Mouse (Mus musculus): Measurements from ENCODE around the gene Inpp1. TPM values are rescaled to one million over a fixed set of nuclear protein-coding genes. Genes with fewer than 3 reads are reported as not detected.

Inpp1 gene
- polyA plus RNA-seq, 1 experiment from 2014 or later, result 16.6 TPM

GRCm38 (mm10) chr1:52844354-52844753, 26.9 kb upstream of the Inpp1 start:
- Histone ChIP-seq H3K9ac (ENCODE audit: low read length) (no peak overlapping the region), H3K27me3 (replicated peaks; ENCODE audit: control insufficient read depth, insufficient read depth, low read length) (no peaks in the 10 kb centered on the region), H3K4me1 (ENCODE audit: control insufficient read depth, insufficient read depth, low read length) (peaks cover 4% of the 10 kb centered on the region; the same call in 1 of the 2 replicates), H3K9me3 (replicated peaks; ENCODE audit: control insufficient read depth, low read length) (no peaks in the 10 kb centered on the region), H3K4me3 (ENCODE audit: low read depth, low read length) (peak overlapping the region; percentile 58), H3K27ac (ENCODE audit: low read depth, low read length) (no peak overlapping the region), H3K36me3 (ENCODE audit: control insufficient read depth, insufficient read depth, low read length) (no peaks in the 10 kb centered on the region), H3K4me2 (ENCODE audit: low read length) (peak overlapping the region; percentile 71)
- ATAC-seq, result peak; percentile 32; the same call in 1 of the 2 replicates
- DNase-seq (ENCODE audit: low spot score), result peak; percentile 0
- 16% methylated on average over 3 of the region's 3 CpGs for WGBS

- H3K27me3 ChIP-seq (replicated peaks; ENCODE audit: control insufficient read depth, insufficient read depth, low read length), result no peaks in the 10 kb centered on the region
- DNase-seq (ENCODE audit: low spot score) (no peak), ATAC-seq (no peak)
- H3K4me3 ChIP-seq (ENCODE audit: low read depth, low read length), result no peak overlapping the region
- H3K9ac ChIP-seq (ENCODE audit: low read length), result no peak overlapping the region
- H3K4me2 ChIP-seq (ENCODE audit: low read length), result no peak overlapping the region
- H3K36me3 ChIP-seq (ENCODE audit: control insufficient read depth, insufficient read depth, low read length), result no peaks in the 10 kb centered on the region
- H3K27ac ChIP-seq (ENCODE audit: low read depth, low read length), result no peak overlapping the region
- WGBS, result 100% methylated on average over 3 of the region's 3 CpGs
- no peaks in the 10 kb centered on the region for H3K4me1 ChIP-seq (ENCODE audit: control insufficient read depth, insufficient read depth, low read length)
- no peaks in the 10 kb centered on the region for H3K9me3 ChIP-seq (replicated peaks; ENCODE audit: control insufficient read depth, low read length)
Measured at GRCm38 (mm10) chr1:52839099-52839498, 21.6 kb upstream of the Inpp1 start.

- DNase-seq (ENCODE audit: low spot score), result no peak
Measured at GRCm38 (mm10) chr1:52817813-52818147, 292 bp upstream of the Inpp1 start.

GRCm38 (mm10) chr1:52816232-52816891, 1.1 kb downstream of the Inpp1 start:
- peaks cover 9% of the 10 kb centered on the region; the same call in 1 of the 2 replicates for H3K4me1 ChIP-seq (ENCODE audit: control insufficient read depth, insufficient read depth, low read length)
- peak overlapping the region; percentile 81 for H3K4me2 ChIP-seq (ENCODE audit: low read length)
- H3K4me3 ChIP-seq (ENCODE audit: low read depth, low read length), result peak overlapping the region; percentile 60
- no peaks in the 10 kb centered on the region for H3K36me3 ChIP-seq (ENCODE audit: control insufficient read depth, insufficient read depth, low read length)
- ATAC-seq (peak; percentile 22), DNase-seq (ENCODE audit: low spot score) (peak; percentile 8)
- 62% methylated on average over 13 of the region's 13 CpGs for WGBS
- H3K27ac ChIP-seq (ENCODE audit: low read depth, low read length), result no peak overlapping the region; the same call in 1 of the 2 replicates
- H3K9ac ChIP-seq (ENCODE audit: low read length), result peak overlapping the region; percentile 89
- H3K27me3 ChIP-seq (replicated peaks; ENCODE audit: control insufficient read depth, insufficient read depth, low read length), result no peaks in the 10 kb centered on the region
- H3K9me3 ChIP-seq (replicated peaks; ENCODE audit: control insufficient read depth, low read length), result no peaks in the 10 kb centered on the region

More at GRCm38 (mm10) chr1:52817813-52818147, 292 bp upstream of the Inpp1 start:
- H3K4me2 ChIP-seq (ENCODE audit: low read length), result peak overlapping the region; percentile 81
- peaks cover 9% of the 10 kb centered on the region; the same call in 1 of the 2 replicates for H3K4me1 ChIP-seq (ENCODE audit: control insufficient read depth, insufficient read depth, low read length)
- no peaks in the 10 kb centered on the region for H3K9me3 ChIP-seq (replicated peaks; ENCODE audit: control insufficient read depth, low read length)
- H3K27me3 ChIP-seq (replicated peaks; ENCODE audit: control insufficient read depth, insufficient read depth, low read length), result no peaks in the 10 kb centered on the region
- 7% methylated on average over 6 of the region's 7 CpGs for WGBS
- H3K36me3 ChIP-seq (ENCODE audit: control insufficient read depth, insufficient read depth, low read length), result no peaks in the 10 kb centered on the region
- H3K4me3 ChIP-seq (ENCODE audit: low read depth, low read length), result peak overlapping the region; percentile 60
- peak overlapping the region; percentile 89 for H3K9ac ChIP-seq (ENCODE audit: low read length)
- ATAC-seq, result no peak
- peak overlapping the region; percentile 69; the same call in 1 of the 2 replicates for H3K27ac ChIP-seq (ENCODE audit: low read depth, low read length)

GRCm38 (mm10) chr1:52808456-52808855, 9.0 kb downstream of the Inpp1 start:
- Histone ChIP-seq H3K9me3 (replicated peaks; ENCODE audit: control insufficient read depth, low read length) (no peaks in the 10 kb centered on the region), H3K27me3 (replicated peaks; ENCODE audit: control insufficient read depth, insufficient read depth, low read length) (no peaks in the 10 kb centered on the region), H3K9ac (ENCODE audit: low read length) (no peak overlapping the region), H3K4me1 (ENCODE audit: control insufficient read depth, insufficient read depth, low read length) (no peaks in the 10 kb centered on the region), H3K4me2 (ENCODE audit: low read length) (no peak overlapping the region), H3K36me3 (ENCODE audit: control insufficient read depth, insufficient read depth, low read length) (no peaks in the 10 kb centered on the region), H3K4me3 (ENCODE audit: low read depth, low read length) (no peak overlapping the region), H3K27ac (ENCODE audit: low read depth, low read length) (no peak overlapping the region)
- DNase-seq (ENCODE audit: low spot score), result no peak
- ATAC-seq, result no peak
- 91% methylated on average over 6 of the region's 6 CpGs for WGBS

- H3K27ac ChIP-seq (ENCODE audit: low read depth, low read length), result no peak overlapping the region
- DNase-seq (ENCODE audit: low spot score) (no peak), ATAC-seq (no peak)
Measured at GRCm38 (mm10) chr1:52805041-52805440, 12.4 kb downstream of the Inpp1 start.

GRCm38 (mm10) chr1:52802406-52802975, 15.0 kb downstream of the Inpp1 start:
- Histone ChIP-seq H3K4me2 (ENCODE audit: low read length) (no peak overlapping the region), H3K9me3 (replicated peaks; ENCODE audit: control insufficient read depth, low read length) (no peaks in the 10 kb centered on the region), H3K9ac (ENCODE audit: low read length) (no peak overlapping the region), H3K27ac (ENCODE audit: low read depth, low read length) (no peak overlapping the region), H3K4me3 (ENCODE audit: low read depth, low read length) (no peak overlapping the region), H3K36me3 (ENCODE audit: control insufficient read depth, insufficient read depth, low read length) (no peaks in the 10 kb centered on the region), H3K27me3 (replicated peaks; ENCODE audit: control insufficient read depth, insufficient read depth, low read length) (no peaks in the 10 kb centered on the region), H3K4me1 (ENCODE audit: control insufficient read depth, insufficient read depth, low read length) (no peaks in the 10 kb centered on the region)
- no peak for DNase-seq (ENCODE audit: low spot score)
- 93% methylated on average over 5 of the region's 5 CpGs for WGBS
- ATAC-seq, result no peak

More at GRCm38 (mm10) chr1:52805041-52805440, 12.4 kb downstream of the Inpp1 start:
- no peak overlapping the region for H3K4me3 ChIP-seq (ENCODE audit: low read depth, low read length)
- no peaks in the 10 kb centered on the region for H3K4me1 ChIP-seq (ENCODE audit: control insufficient read depth, insufficient read depth, low read length)
- WGBS, result 92% methylated on average over 1 of the region's 1 CpGs
- H3K36me3 ChIP-seq (ENCODE audit: control insufficient read depth, insufficient read depth, low read length), result no peaks in the 10 kb centered on the region
- no peak overlapping the region for H3K4me2 ChIP-seq (ENCODE audit: low read length)
- H3K27me3 ChIP-seq (replicated peaks; ENCODE audit: control insufficient read depth, insufficient read depth, low read length), result no peaks in the 10 kb centered on the region
- H3K9ac ChIP-seq (ENCODE audit: low read length), result no peak overlapping the region
- H3K9me3 ChIP-seq (replicated peaks; ENCODE audit: control insufficient read depth, low read length), result no peaks in the 10 kb centered on the region

GRCm38 (mm10) chr1:52801651-52802050, 15.8 kb downstream of the Inpp1 start:
- Histone ChIP-seq H3K4me3 (ENCODE audit: low read depth, low read length) (no peak overlapping the region), H3K4me1 (ENCODE audit: control insufficient read depth, insufficient read depth, low read length) (no peaks in the 10 kb centered on the region), H3K9me3 (replicated peaks; ENCODE audit: control insufficient read depth, low read length) (no peaks in the 10 kb centered on the region), H3K4me2 (ENCODE audit: low read length) (no peak overlapping the region), H3K27me3 (replicated peaks; ENCODE audit: control insufficient read depth, insufficient read depth, low read length) (no peaks in the 10 kb centered on the region), H3K36me3 (ENCODE audit: control insufficient read depth, insufficient read depth, low read length) (no peaks in the 10 kb centered on the region), H3K9ac (ENCODE audit: low read length) (no peak overlapping the region), H3K27ac (ENCODE audit: low read depth, low read length) (no peak overlapping the region)
- WGBS, result 90% methylated on average over 5 of the region's 5 CpGs
- DNase-seq (ENCODE audit: low spot score) (no peak), ATAC-seq (no peak)

- DNase-seq (ENCODE audit: low spot score) (no peak), ATAC-seq (no peak)
- WGBS, result 80% methylated on average over 3 of the region's 3 CpGs
- Histone ChIP-seq H3K9me3 (replicated peaks; ENCODE audit: control insufficient read depth, low read length) (no peaks in the 10 kb centered on the region), H3K9ac (ENCODE audit: low read length) (no peak overlapping the region), H3K27ac (ENCODE audit: low read depth, low read length) (no peak overlapping the region), H3K27me3 (replicated peaks; ENCODE audit: control insufficient read depth, insufficient read depth, low read length) (no peaks in the 10 kb centered on the region), H3K4me2 (ENCODE audit: low read length) (no peak overlapping the region), H3K36me3 (ENCODE audit: control insufficient read depth, insufficient read depth, low read length) (no peaks in the 10 kb centered on the region), H3K4me1 (ENCODE audit: control insufficient read depth, insufficient read depth, low read length) (no peaks in the 10 kb centered on the region), H3K4me3 (ENCODE audit: low read depth, low read length) (no peak overlapping the region)
Measured at GRCm38 (mm10) chr1:52800340-52800740, 17.1 kb downstream of the Inpp1 start.
